Mouse (Mus musculus) skeletal muscle tissue, postnatal 0 days (tissue): ENCODE data around the gene Olfr538. TPM values are rescaled to one million over a fixed set of nuclear protein-coding genes. Genes with fewer than 3 reads are reported as not detected.

ENCODE experiments used
- polyA plus RNA-seq: library from polyadenylated mRNA; unstranded; fragments of >200 nt; fragmentation: Nextera tagmentation; extraction: Ambion mirVana; gene quantifications from 2 replicates; pipeline ENCODE4 v1.2.1, GENCODE M21; 2015

Gene Olfr538
- not detected in 2 replicates for polyA plus RNA-seq

DNA sequence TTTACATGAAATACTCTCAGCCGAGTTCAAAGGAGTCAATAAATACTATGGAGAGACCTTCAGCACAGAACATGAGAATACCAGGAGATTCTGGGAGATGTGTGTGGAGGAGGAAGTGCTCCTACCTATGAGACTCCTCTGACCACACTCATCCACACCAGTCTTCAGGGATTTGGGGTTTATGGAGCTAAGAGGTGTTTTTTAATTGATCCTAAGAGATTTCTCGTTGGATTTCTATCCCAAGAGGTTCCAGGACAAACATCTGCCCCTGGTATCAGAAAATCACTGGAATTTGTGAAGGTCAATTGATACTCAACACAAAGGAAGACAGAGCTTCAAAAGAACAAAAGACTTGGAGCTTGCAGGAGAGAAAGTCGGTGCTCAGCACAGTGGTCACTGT, at the start of gene Olfr538:
Gene Olfr538, plus strand, starts transcription at position 301 of the 400 bp plus-strand sequence.

GRCm38 (mm10) chr7:140600969-140601368, 33.3 kb downstream of the Olfr538 start, which contains the start of gene Olfr46:
Gene Olfr46, plus strand, starts transcription at chr7:140601269.

Other genes starting within 250 kb of the Olfr538 start
- gene Olfr525, start 247.0 kb upstream of the Olfr538 start, polyA plus RNA-seq, result not detected in 2 replicates
- gene Olfr527, start 233.9 kb upstream of the Olfr538 start, polyA plus RNA-seq, result not detected in 2 replicates
- gene Olfr60, start 206.2 kb upstream of the Olfr538 start, polyA plus RNA-seq, result not detected in 2 replicates
- not detected in 2 replicates for gene Olfr530, start 191.6 kb upstream of the Olfr538 start, polyA plus RNA-seq
- gene Olfr531, start 165.0 kb upstream of the Olfr538 start, polyA plus RNA-seq, result not detected in 2 replicates
- gene Olfr532, start 146.2 kb upstream of the Olfr538 start, polyA plus RNA-seq, result not detected in 2 replicates
- not detected in 2 replicates for gene Olfr533, start 104.5 kb upstream of the Olfr538 start, polyA plus RNA-seq
- not detected in 2 replicates for gene Olfr535, start 83.7 kb upstream of the Olfr538 start, polyA plus RNA-seq
- not detected in 2 replicates for gene Olfr536, start 60.5 kb upstream of the Olfr538 start, polyA plus RNA-seq
- not detected in 2 replicates for gene Olfr46, start 33.4 kb downstream of the Olfr538 start, polyA plus RNA-seq
- gene Olfr61, start 61.1 kb downstream of the Olfr538 start, polyA plus RNA-seq, result not detected in 2 replicates
- gene Olfr53, start 78.6 kb downstream of the Olfr538 start, polyA plus RNA-seq, result not detected in 2 replicates
- gene Olfr539, start 92.0 kb downstream of the Olfr538 start, polyA plus RNA-seq, result not detected in 2 replicates
- gene Olfr45, start 114.1 kb downstream of the Olfr538 start, polyA plus RNA-seq, result not detected in 2 replicates
- not detected in 2 replicates for gene Olfr541, start 129.4 kb downstream of the Olfr538 start, polyA plus RNA-seq
- gene Cyp2e1, start 195.9 kb downstream of the Olfr538 start, polyA plus RNA-seq, result 0.29 and 13.1 TPM in 2 replicates
- 0.21 TPM in 1 of 2 replicates, not detected in the other for gene Syce1, start 220.0 kb downstream of the Olfr538 start, polyA plus RNA-seq